10 mouse cellular contexts compared by ENCODE assay signal in the genomic region with DNA sequence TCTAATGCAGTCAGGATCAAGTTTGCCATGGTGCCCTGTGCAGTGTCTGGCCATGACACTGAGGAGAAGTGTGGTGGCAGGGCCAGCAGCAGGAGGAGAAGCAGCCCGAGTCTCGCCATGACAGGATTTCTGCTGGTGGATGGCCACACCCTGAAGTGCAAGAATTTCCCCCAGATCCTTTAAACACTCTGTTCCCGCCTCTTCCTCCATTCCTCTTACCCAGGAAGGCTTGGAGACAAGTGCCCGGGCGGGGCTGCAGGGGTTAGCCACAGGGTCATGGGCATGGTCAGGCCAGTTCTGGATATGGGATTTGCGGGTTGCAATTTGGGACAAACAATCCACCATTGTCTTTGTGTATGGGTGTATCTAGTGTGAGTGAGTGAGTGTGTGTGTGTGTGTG. TPM values are rescaled to one million over a fixed set of nuclear protein-coding genes. Genes with fewer than 3 reads are reported as not detected.
DNase-seq lines count a peak whose midpoint lies in the region; ATAC-seq and TF ChIP-seq lines count a peak whose summit lies in the region.
"Had no signal": no experiment of that assay in that cellular context is flagged by ENCODE, and none has a peak within 500 bp of the region (broad histone marks: within the 10 kb centered on the region; RNA-seq: fewer than 3 reads in every experiment).

A gene (minus strand): TSS at position 160 of the 400 bp plus-strand sequence.

- H3K27ac ChIP-seq in midbrain, embryonic 14.5 days (replicated peaks; ENCODE audit: low read depth, low read length) = no peak within 1 kb of the TSS
- H3K27ac ChIP-seq in midbrain, postnatal 0 days (ENCODE audit: low read depth, low read length) = no peak within 1 kb of the TSS
- peak within 1 kb of the TSS; percentile 24; the same call in 1 of the 2 replicates for H3K27ac ChIP-seq in cortical plate, adult 2 months (ENCODE audit: insufficient read depth, low read length)
- H3K27ac ChIP-seq: heart, embryonic 13.5 days had no signal

- no peak for TF ChIP-seq CTCF in midbrain, postnatal 0 days (IDR thresholded peaks at IDR 0.05)
- TF ChIP-seq CTCF in cortical plate, adult 2 months (IDR thresholded peaks at IDR 0.05; ENCODE audit: extremely low read depth, insufficient read depth, low read length) = no peak

- no peaks in the 10 kb centered on the region for H3K79me2 ChIP-seq in myocyte (ENCODE audit: control insufficient read depth, insufficient read depth)

- no peak for ATAC-seq in midbrain, embryonic 14.5 days (ENCODE audit: low FRiP score, low TSS enrichment)
- ATAC-seq in midbrain, postnatal 0 days (ENCODE audit: low FRiP score) = no peak

- H3K4me1 ChIP-seq in midbrain, embryonic 14.5 days (ENCODE audit: control insufficient read depth, insufficient read depth, low read length) = no peaks in the 10 kb centered on the region
- no peaks in the 10 kb centered on the region for H3K4me1 ChIP-seq in midbrain, postnatal 0 days (ENCODE audit: insufficient read depth, low read length)
- no peaks in the 10 kb centered on the region for H3K4me1 ChIP-seq in cortical plate, adult 2 months (ENCODE audit: control insufficient read depth, insufficient read depth, low read length)

- DNase-seq in midbrain, embryonic 14.5 days = no peak
- no peak for DNase-seq in midbrain, postnatal 0 days (ENCODE audit: low spot score)
- peak; percentile 36 to 53 for DNase-seq in kidney, adult 8-10 months
- no peak for DNase-seq in frontal cortex, postnatal 14 days (ENCODE audit: low spot score in 2 of 2)
- no peak for DNase-seq in B cell, adult 2 months
- no peak for DNase-seq in urinary bladder, postnatal 4 days (ENCODE audit: low spot score in 2 of 2)

- H3K27me3 ChIP-seq in midbrain, embryonic 14.5 days (ENCODE audit: control insufficient read depth, insufficient read depth, low read length) = no peaks in the 10 kb centered on the region
- H3K27me3 ChIP-seq in midbrain, postnatal 0 days (ENCODE audit: insufficient read depth, low read length) = no peaks in the 10 kb centered on the region
- peaks cover 5% of the 10 kb centered on the region for H3K27me3 ChIP-seq in myocyte (ENCODE audit: control insufficient read depth, insufficient read depth, insufficient read length)

- no peak within 1 kb of the TSS for H3K4me2 ChIP-seq in midbrain, embryonic 14.5 days (ENCODE audit: low read length)
- H3K4me2 ChIP-seq in midbrain, postnatal 0 days (ENCODE audit: low read depth, low read length, poor library complexity, severe bottlenecking) = no peak within 1 kb of the TSS
- peak within 1 kb of the TSS; percentile 36 for H3K4me2 ChIP-seq in myocyte (ENCODE audit: low read depth)
- H3K4me2 ChIP-seq: heart, embryonic 13.5 days had no signal

- no peak for TF ChIP-seq POLR2A in cortical plate, adult 2 months (IDR thresholded peaks at IDR 0.05; ENCODE audit: extremely low read depth, insufficient read depth, low read length)
- no peak for TF ChIP-seq POLR2A in myocyte (IDR thresholded peaks at IDR 0.05; ENCODE audit: insufficient read length, low read depth)

- no peaks in the 10 kb centered on the region for H3K36me3 ChIP-seq in midbrain, embryonic 14.5 days (ENCODE audit: control insufficient read depth, insufficient read depth, low read length)
- H3K36me3 ChIP-seq in midbrain, postnatal 0 days (ENCODE audit: insufficient read depth, low read length) = no peaks in the 10 kb centered on the region
- no peaks in the 10 kb centered on the region for H3K36me3 ChIP-seq in myocyte (ENCODE audit: control insufficient read depth, insufficient read depth)
- H3K36me3 ChIP-seq: heart, embryonic 13.5 days had no signal

- no peaks in the 10 kb centered on the region for H3K9me3 ChIP-seq in midbrain, embryonic 14.5 days (ENCODE audit: control insufficient read depth, low read length)
- no peaks in the 10 kb centered on the region for H3K9me3 ChIP-seq in midbrain, postnatal 0 days (ENCODE audit: low read length)
- H3K9me3 ChIP-seq: heart, embryonic 13.5 days had no signal

- no peak within 1 kb of the TSS for H3K4me3 ChIP-seq in midbrain, embryonic 14.5 days (replicated peaks; ENCODE audit: low read depth, low read length)
- no peak within 1 kb of the TSS for H3K4me3 ChIP-seq in midbrain, postnatal 0 days (ENCODE audit: low read depth, low read length)
- H3K4me3 ChIP-seq in cortical plate, adult 2 months (ENCODE audit: insufficient read depth, low read length) = no peak within 1 kb of the TSS
- no peak within 1 kb of the TSS for H3K4me3 ChIP-seq in myocyte
- H3K4me3 ChIP-seq: heart, embryonic 13.5 days had no signal

- 76% methylated on average over 6 of the region's 6 CpGs for WGBS in midbrain, embryonic 14.5 days
- WGBS in midbrain, postnatal 0 days = 72% methylated on average over 6 of the region's 6 CpGs

- H3ac ChIP-seq in myocyte (ENCODE audit: control insufficient read depth, insufficient read length) = no peak within 1 kb of the TSS

- H3K9ac ChIP-seq in midbrain, embryonic 14.5 days (replicated peaks; ENCODE audit: low read length) = no peak within 1 kb of the TSS
- H3K9ac ChIP-seq in midbrain, postnatal 0 days (replicated peaks; ENCODE audit: low read length, poor library complexity, severe bottlenecking) = no peak within 1 kb of the TSS
- H3K9ac ChIP-seq: heart, embryonic 13.5 days had no signal

TF ChIP-seq in myocyte, 11 proteins besides CTCF, POLR2A, EP300 and RAD21:
- TF ChIP-seq TCF12 (IDR thresholded peaks at IDR 0.05; ENCODE audit: insufficient read depth, poor library complexity, severe bottlenecking) (no peak), MYOD1 (IDR thresholded peaks at IDR 0.05; ENCODE audit: control insufficient read depth in 1 of 3, insufficient read length in 2 of 3, low read depth in 2 of 3) (no peak), CEBPB (IDR thresholded peaks at IDR 0.05; ENCODE audit: insufficient read depth, poor library complexity, severe bottlenecking) (no peak), SRF (IDR thresholded peaks at IDR 0.05; ENCODE audit: control insufficient read depth, insufficient read length, low read depth) (no peak), E2F4 (IDR thresholded peaks at IDR 0.05; ENCODE audit: insufficient read depth) (no peak), MYOG (IDR thresholded peaks at IDR 0.05; ENCODE audit: control insufficient read depth in 1 of 3, insufficient read depth in 1 of 3, insufficient read length in 2 of 3, low read depth in 2 of 3) (no peak), TCF3 (IDR thresholded peaks at IDR 0.05; ENCODE audit: insufficient read length, low read depth) (no peak), REST (IDR thresholded peaks at IDR 0.05; ENCODE audit: insufficient read depth, insufficient read length) (no peak), MAX (IDR thresholded peaks at IDR 0.05; ENCODE audit: low read depth) (no peak), USF1 (IDR thresholded peaks at IDR 0.05; ENCODE audit: low read depth) (no peak), POLR2AphosphoS2 (IDR thresholded peaks at IDR 0.05; ENCODE audit: insufficient read length, low read depth) (no peak)

RNA-seq across cellular contexts. Expression of the gene that starts here (rescaled TPM):
- polyA plus RNA-seq in midbrain, embryonic 14.5 days (2014; fragmentation: Nextera tagmentation; extraction: Ambion mirVana) = 15.0 and 15.6 TPM in 2 replicates
- 22.4 and 23.4 TPM in 2 replicates for total RNA-seq in midbrain, postnatal 0 days (2014; rRNA removed)
- polyA plus RNA-seq in midbrain, postnatal 0 days (2015; fragmentation: Nextera tagmentation; extraction: Ambion mirVana) = 8.1 and 9.3 TPM in 2 replicates
- 8.6 and 9.3 TPM in 2 replicates for polyA plus RNA-seq in cortical plate, adult 2 months (2012; rRNA removed)
- 1.3 TPM for polyA plus RNA-seq in myocyte (2012; fragmentation: generic; extraction: Trizol)
- total RNA-seq: common myeloid progenitor, adult 5-6 weeks had no signal

Comparison
In these comparisons a context has a peak if more than half of its experiments do, and no peak if none do; other contexts are left out.
1. DNase-seq: peak in kidney, adult 8-10 months (2 of 2); none in midbrain, embryonic 14.5 days (single experiment), midbrain, postnatal 0 days (single experiment), frontal cortex, postnatal 14 days (0 of 2), B cell, adult 2 months (0 of 2) and urinary bladder, postnatal 4 days (0 of 2).